Mouse (Mus musculus): ENCODE measurements around the gene Ankrd33b. TPM values are rescaled to one million over a fixed set of nuclear protein-coding genes. Genes with fewer than 3 reads are reported as not detected.

The Ankrd33b gene
- total and polyA plus RNA-seq, 3 experiments: 50.0 to 69.6 (median 60.3) TPM

GRCm38 (mm10) chr15:31404346-31404745 is 36.8 kb upstream of the Ankrd33b start:
- Histone ChIP-seq H3K4me3 (replicated peaks in 1 of 3; ENCODE audit: low read depth in 2 of 3, low read length in 2 of 3, poor library complexity in 1 of 3) (no peak overlapping the region), H3K79me2 (replicated peaks; ENCODE audit: control insufficient read depth, extremely low read depth, insufficient read depth, poor library complexity, severe bottlenecking) (no peaks in the 10 kb centered on the region), H3K27me3 (replicated peaks) (no peaks in the 10 kb centered on the region), H3K4me1 (ENCODE audit: control insufficient read depth in 1 of 2, insufficient read depth in 2 of 2) (peaks cover under 1 to 18% of the 10 kb centered on the region in 2 experiments; a peak in 3 of 4 replicates), H3K9ac (ENCODE audit: insufficient read depth, low read depth) (no peak overlapping the region), H3K36me3 (replicated peaks in 1 of 2; ENCODE audit: control insufficient read depth in 1 of 2, insufficient read depth in 1 of 2, low read length in 1 of 2) (no peaks in the 10 kb centered on the region), H3K27ac (ENCODE audit: insufficient read depth, low read depth) (no peak overlapping the region), H3K4me2 (ENCODE audit: insufficient read depth, low read depth, poor library complexity, severe bottlenecking) (no peak overlapping the region), H3K9me3 (replicated peaks; ENCODE audit: low read length) (peaks cover 2% of the 10 kb centered on the region)
- no peak for DNase-seq (ENCODE audit: extremely low read depth)
- in situ Hi-C loops (cut with MboI; ENCODE audit: low pct_ligation_motif_present, low pct_unique_long_range_greater_than_20kb, low sequenced_read_pairs) (no loop called here), dilution Hi-C loops (cut with MboI; ENCODE audit: extremely low pct_ligation_motif_present, extremely low pct_unique_long_range_greater_than_20kb, low sequenced_read_pairs) (no loop called here)
- TF ChIP-seq EP300 (IDR thresholded peaks at IDR 0.05; ENCODE audit: low read length): no peak
- no peak for TF ChIP-seq MYC (IDR thresholded peaks at IDR 0.05; ENCODE audit: low read depth, low read length)
- TF ChIP-seq ELF1 (IDR thresholded peaks at IDR 0.05; ENCODE audit: low read depth, low read length): no peak
- no peak for TF ChIP-seq ZNF384 (IDR thresholded peaks at IDR 0.05; ENCODE audit: low read depth, low read length)
- TF ChIP-seq USF2 (conservative IDR thresholded peaks at IDR 0.05; ENCODE audit: low read depth, low read length): no peak
- TF ChIP-seq MEF2A (IDR thresholded peaks at IDR 0.05; ENCODE audit: borderline replicate concordance, low read depth, low read length): no peak
- no peak for TF ChIP-seq ZMIZ1 (IDR thresholded peaks at IDR 0.05; ENCODE audit: low read depth, low read length)
- TF ChIP-seq POLR2A (IDR thresholded peaks at IDR 0.05; ENCODE audit: low read depth, low read length): no peak
- TF ChIP-seq JUN (IDR thresholded peaks at IDR 0.05; ENCODE audit: insufficient read depth, low read depth, low read length): no peak
- TF ChIP-seq ZC3H11A (IDR thresholded peaks at IDR 0.05; ENCODE audit: low read depth, low read length): no peak
- no peak for TF ChIP-seq UBTF (IDR thresholded peaks at IDR 0.05; ENCODE audit: low read depth, low read length)
- no peak for TF ChIP-seq MXI1 (IDR thresholded peaks at IDR 0.05; ENCODE audit: low read depth, low read length)

GRCm38 (mm10) chr15:31402200-31402892 is 34.8 kb upstream of the Ankrd33b start:
- in situ Hi-C loops (cut with MboI; ENCODE audit: low pct_ligation_motif_present, low pct_unique_long_range_greater_than_20kb, low sequenced_read_pairs) (no loop called here), dilution Hi-C loops (cut with MboI; ENCODE audit: extremely low pct_ligation_motif_present, extremely low pct_unique_long_range_greater_than_20kb, low sequenced_read_pairs) (no loop called here)
- TF ChIP-seq MAZ (IDR thresholded peaks at IDR 0.05; ENCODE audit: low read depth, low read length) (no peak), KAT2A (IDR thresholded peaks at IDR 0.05; ENCODE audit: insufficient replicate concordance, low read length) (no peak), NRF1 (IDR thresholded peaks at IDR 0.05; ENCODE audit: low read depth, low read length) (no peak), JUND (conservative IDR thresholded peaks at IDR 0.05; ENCODE audit: low read depth, low read length) (no peak), MAX (IDR thresholded peaks at IDR 0.05; ENCODE audit: low read length) (no peak), ZC3H11A (IDR thresholded peaks at IDR 0.05; ENCODE audit: low read depth, low read length) (no peak), HCFC1 (IDR thresholded peaks at IDR 0.05; ENCODE audit: low read depth, low read length) (no peak), MYC (IDR thresholded peaks at IDR 0.05; ENCODE audit: low read depth, low read length) (no peak), ELF1 (IDR thresholded peaks at IDR 0.05; ENCODE audit: low read depth, low read length) (no peak), USF1 (IDR thresholded peaks at IDR 0.05; ENCODE audit: low read depth, low read length) (no peak), BHLHE40 (IDR thresholded peaks at IDR 0.05; ENCODE audit: low read depth, low read length) (no peak), JUN (IDR thresholded peaks at IDR 0.05; ENCODE audit: insufficient read depth, low read depth, low read length) (no peak), SMC3 (IDR thresholded peaks at IDR 0.05; ENCODE audit: low read depth, low read length) (no peak), POLR2A (IDR thresholded peaks at IDR 0.05; ENCODE audit: low read depth, low read length) (no peak), SIN3A (IDR thresholded peaks at IDR 0.05; ENCODE audit: low read length) (no peak), POLR2AphosphoS2 (IDR thresholded peaks at IDR 0.05; ENCODE audit: low read depth, low read length) (no peak), TBP (conservative IDR thresholded peaks at IDR 0.05; ENCODE audit: low read depth, low read length) (no peak), ZNF384 (IDR thresholded peaks at IDR 0.05; ENCODE audit: low read depth, low read length) (no peak), ZKSCAN1 (IDR thresholded peaks at IDR 0.05; ENCODE audit: borderline replicate concordance, low read depth, low read length) (no peak), MAFK (IDR thresholded peaks at IDR 0.05; ENCODE audit: insufficient replicate concordance, low read length) (no peak)
- Histone ChIP-seq H3K36me3 (replicated peaks in 1 of 2; ENCODE audit: control insufficient read depth in 1 of 2, insufficient read depth in 1 of 2, low read length in 1 of 2) (no peaks in the 10 kb centered on the region), H3K9me3 (replicated peaks; ENCODE audit: low read length) (peaks cover 15% of the 10 kb centered on the region), H3K4me3 (replicated peaks in 1 of 3; ENCODE audit: low read depth in 2 of 3, low read length in 2 of 3, poor library complexity in 1 of 3) (no peak overlapping the region), H3K79me2 (replicated peaks; ENCODE audit: control insufficient read depth, extremely low read depth, insufficient read depth, poor library complexity, severe bottlenecking) (no peaks in the 10 kb centered on the region), H3K9ac (ENCODE audit: insufficient read depth, low read depth) (no peak overlapping the region), H3K27me3 (replicated peaks) (no peaks in the 10 kb centered on the region), H3K4me2 (ENCODE audit: insufficient read depth, low read depth, poor library complexity, severe bottlenecking) (no peak overlapping the region), H3K4me1 (ENCODE audit: control insufficient read depth in 1 of 2, insufficient read depth in 2 of 2) (peaks cover 0 to 12% of the 10 kb centered on the region in 2 experiments; a peak in 2 of 4 replicates), H3K27ac (ENCODE audit: insufficient read depth, low read depth) (no peak overlapping the region)
- DNase-seq (ENCODE audit: extremely low read depth): no peak
